Comparison of ENCODE assay signal across 14 mouse cellular contexts in the genomic region with DNA sequence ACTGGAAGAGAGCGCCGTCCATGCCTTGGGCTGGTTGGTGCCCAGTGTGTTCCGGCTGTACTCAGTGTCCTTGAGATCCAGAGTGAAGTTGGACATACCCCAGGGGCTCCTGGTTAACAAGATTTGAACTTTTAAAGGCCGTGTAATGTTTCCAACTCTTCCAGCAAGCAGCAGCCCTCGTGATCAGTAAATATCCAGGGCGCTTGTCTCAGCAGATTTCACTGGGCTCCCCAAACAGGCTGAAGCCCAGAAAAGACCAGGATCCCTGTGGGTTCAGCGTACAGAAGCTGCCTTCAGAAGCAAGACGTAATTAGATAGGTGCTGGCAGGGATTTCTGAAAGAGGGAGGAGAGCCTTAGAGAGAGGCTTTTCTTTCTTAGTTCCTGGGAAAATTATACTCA. TPM values are rescaled to one million over a fixed set of nuclear protein-coding genes. Genes with fewer than 3 reads are reported as not detected.
A peak's percentile ranks its signal among the peaks of the same experiment; 100 is the strongest.
DNase-seq lines count a peak whose midpoint lies in the region; ATAC-seq and TF ChIP-seq lines count a peak whose summit lies in the region.
"Had no signal": no experiment of that assay in that cellular context is flagged by ENCODE, and none has a peak within 500 bp of the region (broad histone marks: within the 10 kb centered on the region; RNA-seq: fewer than 3 reads in every experiment).

No protein-coding gene starts in this region.

- no peak overlapping the region for H3K4me2 ChIP-seq in forebrain, embryonic 14.5 days (ENCODE audit: low read length)
- H3K4me2 ChIP-seq in midbrain, embryonic 16.5 days (ENCODE audit: low read length): no peak overlapping the region
- H3K4me2 ChIP-seq: heart, embryonic 11.5 days; limb, embryonic 13.5 days; lung, embryonic 15.5 days had no signal

- H3K9me3 ChIP-seq in forebrain, embryonic 14.5 days (replicated peaks; ENCODE audit: control insufficient read depth, low read length): no peaks in the 10 kb centered on the region
- no peaks in the 10 kb centered on the region for H3K9me3 ChIP-seq in midbrain, embryonic 16.5 days (replicated peaks; ENCODE audit: control insufficient read depth, low read length, poor library complexity, severe bottlenecking)
- H3K9me3 ChIP-seq: limb, embryonic 13.5 days; lung, embryonic 15.5 days had no signal

- H3K4me1 ChIP-seq in liver, adult 2 months (ENCODE audit: control insufficient read depth, insufficient read depth, low read length): peaks cover 14% of the 10 kb centered on the region
- peaks cover 11% of the 10 kb centered on the region for H3K4me1 ChIP-seq in forebrain, embryonic 14.5 days (ENCODE audit: control insufficient read depth, insufficient read depth, low read length)
- peaks cover 7% of the 10 kb centered on the region for H3K4me1 ChIP-seq in midbrain, embryonic 16.5 days (ENCODE audit: control insufficient read depth, insufficient read depth, low read length)
- H3K4me1 ChIP-seq: limb, embryonic 13.5 days; lung, embryonic 15.5 days had no signal

- no peak overlapping the region for H3K4me3 ChIP-seq in gastrocnemius, adult 2 months
- no peak overlapping the region for H3K4me3 ChIP-seq in liver, adult 2 months (ENCODE audit: insufficient read depth, low read depth, low read length)
- no peak overlapping the region for H3K4me3 ChIP-seq in forebrain, embryonic 14.5 days (ENCODE audit: low read depth, low read length)
- no peak overlapping the region for H3K4me3 ChIP-seq in midbrain, embryonic 16.5 days (ENCODE audit: low read depth, low read length)
- H3K4me3 ChIP-seq: limb, embryonic 13.5 days; lung, embryonic 15.5 days had no signal

- no peak for TF ChIP-seq POLR2A in liver, adult 2 months (IDR thresholded peaks at IDR 0.05; ENCODE audit: extremely low read depth, insufficient read depth, low read length)

- intact Hi-C loops in gastrocnemius, adult 2 months (cut with DNase I): loop anchor here (1.0 to 5.0 kb wide), 3 partner anchors 112 to 240 kb away; no protein-coding TSS in a partner anchor

- H3K79me2 ChIP-seq in liver, adult 2 months (ENCODE audit: control insufficient read depth, insufficient read depth, low read length): no peaks in the 10 kb centered on the region

- no peak for ATAC-seq in forebrain, embryonic 14.5 days
- ATAC-seq in midbrain, embryonic 16.5 days: no peak

- TF ChIP-seq CTCF in gastrocnemius, adult 2 months (IDR thresholded peaks at IDR 0.05): no peak
- no peak for TF ChIP-seq CTCF in liver, adult 2 months (IDR thresholded peaks at IDR 0.05; ENCODE audit: low read depth, low read length)

- WGBS in liver, adult 2 months: 50% methylated on average over 8 of the region's 8 CpGs
- WGBS in forebrain, embryonic 14.5 days: 44% methylated on average over 8 of the region's 8 CpGs
- 56% methylated on average over 8 of the region's 8 CpGs for WGBS in midbrain, embryonic 16.5 days

- peak; percentile 72 for DNase-seq in gastrocnemius, adult 2 months
- DNase-seq in gastrocnemius, postnatal 10 days: no peak
- DNase-seq in liver, adult 2 months (ENCODE audit: extremely low read depth, low read depth, low spot score): peak; percentile 83
- no peak for DNase-seq in liver
- peak; percentile 61 for DNase-seq in forebrain, embryonic 14.5 days (ENCODE audit: low spot score)
- no peak for DNase-seq in retina, postnatal 1 day
- DNase-seq: thymus, postnatal 25 days had no signal

- no peaks in the 10 kb centered on the region for H3K27me3 ChIP-seq in liver, adult 2 months (ENCODE audit: control insufficient read depth, insufficient read depth, low read length)
- no peaks in the 10 kb centered on the region for H3K27me3 ChIP-seq in forebrain, embryonic 14.5 days (replicated peaks; ENCODE audit: control insufficient read depth, insufficient read depth, low read length)
- no peaks in the 10 kb centered on the region for H3K27me3 ChIP-seq in midbrain, embryonic 16.5 days (ENCODE audit: control insufficient read depth, insufficient read depth, low read depth, low read length)
- H3K27me3 ChIP-seq: limb, embryonic 13.5 days; lung, embryonic 15.5 days had no signal

- H3K27ac ChIP-seq in gastrocnemius, adult 2 months: peak overlapping the region; percentile 94
- H3K27ac ChIP-seq in liver, adult 2 months (replicated peaks; ENCODE audit: insufficient read depth, low read depth, low read length): no peak overlapping the region
- H3K27ac ChIP-seq in forebrain, embryonic 14.5 days (ENCODE audit: low read depth, low read length): no peak overlapping the region
- peak overlapping the region; percentile 62 for H3K27ac ChIP-seq in midbrain, embryonic 16.5 days (ENCODE audit: low read length)
- H3K27ac ChIP-seq: limb, embryonic 13.5 days; lung, embryonic 15.5 days had no signal

- H3K36me3 ChIP-seq in liver, adult 2 months (ENCODE audit: control insufficient read depth, insufficient read depth, low read length): no peaks in the 10 kb centered on the region
- H3K36me3 ChIP-seq in forebrain, embryonic 14.5 days (ENCODE audit: control insufficient read depth, insufficient read depth, low read length): peaks cover 15% of the 10 kb centered on the region; the same call in 1 of the 2 replicates
- 0 out of 2 replicates have a peak, but pooled peaks cover 5% of the 10 kb centered on the region for H3K36me3 ChIP-seq in midbrain, embryonic 16.5 days (ENCODE audit: control insufficient read depth, insufficient read depth, low read length)
- H3K36me3 ChIP-seq: lung, embryonic 15.5 days had no signal

- H3K9ac ChIP-seq in liver, adult 2 months (ENCODE audit: low read depth, low read length): no peak overlapping the region
- no peak overlapping the region for H3K9ac ChIP-seq in forebrain, embryonic 14.5 days (ENCODE audit: low read length)
- H3K9ac ChIP-seq in midbrain, embryonic 16.5 days (ENCODE audit: low read depth, low read length): no peak overlapping the region
- H3K9ac ChIP-seq: limb, embryonic 13.5 days; lung, embryonic 15.5 days had no signal

RNA-seq across cellular contexts. Expression of a gene that starts 39.3 kb away (rescaled TPM):
- not detected for total RNA-seq in gastrocnemius, adult 2 months (2021)
- total RNA-seq in gastrocnemius, postnatal 10 days (2021): under 1 TPM; 0.40 to 0.45 TPM
- not detected in 2 replicates for total RNA-seq in liver, adult 2 months (2014; rRNA removed)
- polyA plus RNA-seq in liver, adult 2 months (2012; rRNA removed): not detected in 2 replicates
- 4.7 and 6.8 TPM in 2 replicates for polyA plus RNA-seq in forebrain, embryonic 14.5 days (2014; fragmentation: Nextera tagmentation; extraction: Ambion mirVana)
- polyA plus RNA-seq in midbrain, embryonic 16.5 days (2015; fragmentation: Nextera tagmentation; extraction: Ambion mirVana): 19.6 and 26.6 TPM in 2 replicates
- total RNA-seq: common myeloid progenitor, adult 5-6 weeks; megakaryocyte-erythroid progenitor cell, adult 5-6 weeks; neutrophil, adult 5-6 weeks had no signal
- polyA plus RNA-seq: limb, embryonic 13.5 days had no signal

Comparison
In these comparisons a context has a peak if more than half of its experiments do, and no peak if none do; other contexts are left out.
1. DNase-seq: peak in gastrocnemius, adult 2 months (single experiment), liver, adult 2 months (single experiment) and forebrain, embryonic 14.5 days (single experiment); none in gastrocnemius, postnatal 10 days (single experiment), liver (single experiment) and retina, postnatal 1 day (single experiment).
2. H3K27ac ChIP-seq: peak in gastrocnemius, adult 2 months (single experiment) and midbrain, embryonic 16.5 days (single experiment); none in liver, adult 2 months (single experiment) and forebrain, embryonic 14.5 days (single experiment).